Mouse (Mus musculus) small intestine, adult 2 months (tissue): ENCODE results near the gene Flywch1.

Experiments used
- CTCF ChIP-seq: fragments of 200-500 bp; IDR thresholded peaks from 2 replicates; pipeline ENCODE4 v1.5.1; 2012; ENCODE audit warnings: low read depth, mild to moderate bottlenecking, control low read depth, inconsistent platforms, low read length, moderate library complexity, mixed read lengths; ENCODE audit not compliant: insufficient replicate concordance, insufficient read length; ENCODE audit errors: extremely low read depth
- POLR2A ChIP-seq: fragments of 200-500 bp; IDR thresholded peaks from 2 replicates; pipeline ENCODE4 v1.6.1; 2012; ENCODE audit warnings: low read depth, mild to moderate bottlenecking, control low read depth, inconsistent platforms, low read length, moderate library complexity

- TF ChIP-seq POLR2A, result no peak
- peak; percentile 47; the same call in 1 of the 2 replicates for TF ChIP-seq CTCF
These were observed 35.5 kb upstream of the Flywch1 start for GRCm38 (mm10) chr17:23806867-23807266.
